Mouse (Mus musculus) embryo, embryonic 11.5 days (tissue): ENCODE results near the gene Cfap77.
"Not testable (repeated sequence)": the region's sequence is repeated elsewhere in the genome, so short reads cannot be mapped to it uniquely, and the experiment has no call there.

Source experiments
- DNase-seq: peaks from one replicate; pipeline ENCODE4 v3.0.0-alpha.2; 2012; ENCODE audit warnings: low read depth, low spot score

The Cfap77 gene

GRCm38 (mm10) chr2:29054991-29055390, at the start of gene Cfap77:
Cfap77 (minus strand) TSS chr2:29055066.
- DNase-seq: peak; percentile 58

- DNase-seq: not testable (repeated sequence)
Measured at GRCm38 (mm10) chr2:29102416-29103377, 47.8 kb upstream of the Cfap77 start.

DNA sequence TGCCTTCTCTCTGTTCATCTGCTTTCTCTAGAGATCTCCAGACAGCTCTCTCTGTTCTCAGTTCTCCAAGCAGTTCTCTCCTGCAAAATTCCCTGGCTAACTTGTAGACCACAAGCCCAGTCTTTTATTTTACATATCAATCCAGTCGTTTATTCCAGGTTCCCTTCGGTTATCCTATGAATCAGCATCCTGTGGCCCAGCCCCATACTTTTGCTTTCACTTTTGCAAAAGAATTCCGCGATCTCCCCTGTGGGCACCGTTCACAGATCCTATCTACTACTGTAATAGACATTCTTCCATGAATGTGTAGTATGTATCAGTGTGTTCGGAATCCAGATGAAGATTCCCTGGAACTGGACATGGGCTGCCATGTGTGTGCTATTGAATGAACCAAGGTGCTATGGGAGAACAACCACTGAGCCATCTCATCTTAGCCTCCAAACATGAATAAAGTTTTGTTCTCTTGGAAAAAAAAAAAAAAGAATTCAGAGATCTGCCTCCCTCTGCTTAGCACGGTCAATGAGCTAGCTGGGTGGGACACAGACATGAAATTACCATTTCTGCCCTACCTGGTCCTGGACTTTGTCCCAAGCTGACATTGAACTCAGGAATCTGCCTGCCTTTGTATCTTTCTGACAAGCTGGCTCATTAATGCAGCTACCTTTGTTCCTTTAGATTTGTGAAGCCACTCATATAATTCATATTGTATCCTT, 46.1 kb upstream of the Cfap77 start:
- DNase-seq: no peak

GRCm38 (mm10) chr2:29099646-29100045, 44.8 kb upstream of the Cfap77 start:
- no peak for DNase-seq

GRCm38 (mm10) chr2:29098786-29099185, 43.9 kb upstream of the Cfap77 start:
- no peak for DNase-seq

DNA sequence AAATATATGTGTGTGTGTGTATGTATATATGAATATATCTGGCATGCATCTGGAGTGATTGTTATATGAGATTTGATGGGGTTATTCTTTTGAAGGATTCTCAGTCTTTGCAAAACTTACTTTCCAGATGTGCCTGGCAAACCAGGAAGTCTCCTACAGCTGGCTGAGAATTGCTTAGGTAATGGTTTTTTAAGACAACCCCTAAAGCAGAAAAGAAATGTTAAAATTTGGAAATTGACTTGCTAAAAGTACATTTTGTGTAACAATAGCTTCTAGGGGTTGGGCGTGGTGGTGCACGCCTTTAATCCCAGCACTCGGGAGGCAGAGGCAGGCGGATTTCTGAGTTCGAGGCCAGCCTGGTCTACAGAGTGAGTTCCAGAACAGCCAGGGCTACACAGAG, 43.1 kb upstream of the Cfap77 start:
- DNase-seq: not testable (repeated sequence)

DNA sequence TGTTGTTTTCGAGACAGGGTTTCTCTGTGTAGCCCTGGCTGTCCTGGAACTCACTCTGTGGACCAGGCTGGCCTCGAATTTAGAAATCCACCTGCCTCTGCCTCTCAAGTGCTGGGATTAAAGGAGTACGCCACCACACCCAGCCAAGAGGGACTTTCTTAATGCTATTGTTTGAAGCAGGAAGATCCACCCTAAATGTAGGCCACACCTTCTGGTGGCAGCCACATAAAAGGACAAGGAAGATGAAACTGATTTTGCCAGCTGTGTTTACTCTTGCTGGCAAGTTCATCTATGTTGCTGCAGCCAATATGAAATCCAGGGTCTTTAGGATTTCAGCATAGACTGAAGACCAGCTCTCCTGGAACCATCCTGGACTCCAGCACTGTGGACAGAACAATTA, 42.6 kb upstream of the Cfap77 start:
- no peak for DNase-seq

GRCm38 (mm10) chr2:29096751-29097150, 41.9 kb upstream of the Cfap77 start:
- DNase-seq: no peak

DNA sequence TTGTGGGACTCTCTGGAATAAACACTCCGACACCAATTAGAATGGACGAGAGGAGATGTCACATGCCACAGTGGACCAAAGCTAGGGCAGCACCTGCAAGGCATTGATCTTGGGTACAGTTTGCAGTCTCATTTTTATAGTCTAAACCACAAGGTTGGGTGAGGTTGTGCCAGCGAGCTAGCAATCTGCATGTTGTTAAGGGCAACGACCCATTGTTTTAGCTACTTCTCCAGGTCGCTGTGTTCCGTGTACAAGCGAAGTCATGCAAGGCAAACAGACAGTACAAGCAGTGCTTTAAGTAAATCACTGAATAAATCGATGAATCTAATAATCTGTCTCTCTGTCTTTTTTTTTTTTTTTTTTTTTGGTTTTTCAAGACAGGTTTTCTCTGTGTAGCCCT, 40.8 kb upstream of the Cfap77 start:
- DNase-seq: no peak

DNA sequence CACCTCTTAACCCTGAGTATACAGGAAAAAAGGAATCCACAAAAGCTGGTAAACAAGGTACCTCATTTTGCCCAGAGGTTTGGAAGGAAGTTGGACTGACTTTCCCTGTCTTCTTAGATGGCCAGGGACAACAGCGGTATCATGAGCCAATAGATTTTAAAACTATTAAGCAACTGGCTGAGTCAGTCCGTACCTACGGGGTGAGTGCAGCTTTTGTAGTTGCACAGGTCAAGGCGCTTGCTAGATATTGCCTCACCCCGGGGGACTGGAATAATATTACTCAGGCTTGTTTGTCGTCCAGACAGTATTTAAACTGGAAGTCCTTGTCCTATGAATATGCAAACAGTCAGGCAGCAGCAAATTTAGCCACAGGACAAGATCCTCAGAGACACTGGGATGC, 34.4 kb upstream of the Cfap77 start:
- not testable (repeated sequence) for DNase-seq

GRCm38 (mm10) chr2:29086026-29086425, 31.2 kb upstream of the Cfap77 start:
- no peak for DNase-seq

- no peak for DNase-seq
Measured at GRCm38 (mm10) chr2:29081965-29082364, 27.1 kb upstream of the Cfap77 start.

- no peak for DNase-seq
Measured at GRCm38 (mm10) chr2:29076226-29076625, 21.4 kb upstream of the Cfap77 start.

DNA sequence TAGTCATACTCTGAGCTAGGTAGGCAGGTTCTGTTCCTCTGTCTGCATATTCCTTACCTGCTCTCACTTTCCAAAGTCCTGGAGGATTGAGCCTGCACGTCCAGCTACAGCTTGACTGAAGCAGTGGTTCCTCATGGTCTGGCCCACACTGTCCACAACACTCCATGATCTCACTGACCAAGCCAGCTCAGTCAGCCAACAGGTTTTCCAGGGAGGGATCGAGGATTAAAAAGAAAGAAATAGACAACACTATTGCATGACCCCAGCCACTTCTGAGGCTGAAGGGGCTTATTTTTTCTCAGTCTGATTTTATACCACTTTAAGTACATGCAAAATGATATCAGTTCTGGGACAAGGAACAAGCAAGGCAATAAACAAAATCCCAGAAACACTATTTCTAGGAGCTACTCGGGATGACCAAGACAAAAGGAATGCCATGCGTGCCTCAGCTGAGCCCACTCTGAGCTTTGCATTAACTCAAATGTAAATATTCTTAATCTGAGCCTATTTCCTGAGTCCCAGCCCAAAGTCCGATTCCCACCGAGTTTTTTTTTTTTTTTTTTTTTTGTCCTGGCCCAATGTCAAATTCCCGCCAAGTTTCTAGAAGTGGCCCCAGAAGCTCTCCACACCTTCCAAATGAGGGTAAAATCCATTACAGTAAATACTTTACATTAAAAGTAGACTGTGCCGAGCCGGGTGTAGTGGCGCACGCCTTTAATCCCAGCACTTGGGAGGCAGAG, 20.6 kb upstream of the Cfap77 start:
- no peak for DNase-seq

GRCm38 (mm10) chr2:29074676-29075075, 19.8 kb upstream of the Cfap77 start:
- DNase-seq: no peak

DNA sequence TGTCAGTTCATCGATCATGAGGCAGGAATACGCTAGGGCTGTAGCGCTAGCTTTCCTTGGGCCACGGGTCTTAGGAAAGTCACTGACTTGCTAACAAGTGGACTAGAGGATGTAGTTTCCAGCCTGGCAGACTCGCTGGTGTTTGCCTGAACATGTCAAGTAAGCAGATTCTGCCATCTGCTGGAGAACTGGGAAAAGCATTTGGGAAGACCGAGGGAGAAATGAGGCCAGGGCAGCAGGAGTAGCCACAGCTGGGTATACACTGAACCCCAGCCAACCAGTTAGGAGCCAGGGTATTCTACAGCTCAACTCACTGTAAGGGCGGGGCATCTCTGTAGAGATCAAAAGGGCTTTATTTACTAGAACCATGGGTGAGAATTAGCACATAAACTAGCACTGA, 11.5 kb upstream of the Cfap77 start:
- no peak for DNase-seq

DNA sequence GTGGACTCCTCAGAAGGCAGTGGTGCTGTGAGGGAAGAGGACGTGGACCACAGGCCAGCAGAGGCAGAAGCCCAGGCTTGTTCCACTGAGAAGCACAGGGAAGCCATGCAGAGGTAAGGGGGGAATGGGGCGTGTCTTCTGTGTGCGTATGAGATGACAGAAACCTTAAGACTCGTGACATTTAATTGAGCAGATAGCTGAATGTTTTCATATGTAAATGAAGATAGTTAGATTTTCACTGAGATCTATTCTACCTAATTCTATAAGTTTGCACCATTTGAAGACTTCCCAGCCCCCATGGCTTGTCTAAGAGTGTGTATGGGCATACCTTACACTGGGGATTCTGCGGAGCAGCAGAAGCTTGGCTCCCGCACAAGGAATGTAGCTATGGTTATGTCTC, 10.9 kb upstream of the Cfap77 start:
- no peak for DNase-seq

- peak; percentile 88 for DNase-seq
Measured at GRCm38 (mm10) chr2:29060135-29060597, 5.3 kb upstream of the Cfap77 start, which contains the start of gene Ttf1. Ttf1 (plus strand) TSS chr2:29060262.

DNA sequence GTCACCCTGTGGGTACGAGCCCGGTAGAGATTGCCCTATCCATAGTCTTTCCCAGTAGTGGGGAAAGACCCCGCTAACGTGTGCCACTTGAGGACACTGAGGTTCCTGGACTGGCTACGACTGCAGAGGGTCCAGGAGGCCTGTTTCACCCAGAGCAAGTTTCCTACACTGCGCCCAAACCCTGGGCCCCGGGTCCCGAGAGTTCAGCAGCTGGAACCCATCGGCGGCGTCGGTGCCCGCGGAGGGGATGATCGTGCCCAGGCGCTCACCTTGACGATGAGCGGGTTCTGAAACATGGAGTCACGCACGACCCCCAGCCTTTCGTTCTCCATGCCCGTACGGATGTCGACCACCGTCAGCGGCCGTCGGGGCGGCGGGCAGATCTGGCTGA, 326 bp downstream of the Cfap77 start:
- no peak for DNase-seq

GRCm38 (mm10) chr2:29053802-29054544, 893 bp downstream of the Cfap77 start:
- peak; percentile 63 for DNase-seq

DNA sequence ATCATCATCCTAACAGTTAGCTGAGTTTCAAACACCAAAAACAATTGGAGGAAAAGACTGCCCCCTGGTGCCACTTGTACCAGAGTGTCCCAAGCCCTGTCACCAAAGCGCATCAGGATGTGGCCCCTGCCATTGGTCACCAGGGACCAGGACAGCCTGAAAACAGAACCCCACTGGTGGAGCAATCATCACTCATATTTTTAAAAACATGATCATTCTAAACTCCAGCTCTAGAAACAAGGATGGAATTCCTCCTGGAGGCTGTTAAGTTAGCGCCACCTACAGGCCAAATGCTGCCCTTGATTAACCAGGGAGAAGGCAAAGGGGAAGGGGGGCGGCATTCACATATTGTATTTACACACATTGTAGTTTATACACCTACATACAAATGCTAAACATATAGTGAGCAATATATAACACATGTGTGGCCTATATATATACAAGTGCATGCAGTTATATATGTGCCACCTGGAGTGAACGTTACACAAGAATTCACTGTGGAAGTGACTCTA, 1.9 kb downstream of the Cfap77 start:
- peak; percentile 54 for DNase-seq
